Mouse (Mus musculus) kidney, adult 2 months (tissue): ENCODE data around the gene Parp2.

Experiments
- CTCF ChIP-seq: fragments of 200-500 bp; conservative IDR thresholded peaks from 2 replicates; pipeline ENCODE4 v1.5.1; 2011; ENCODE audit warnings: low read depth, mild to moderate bottlenecking, control low read depth, low read length, moderate library complexity, mixed read lengths; ENCODE audit not compliant: insufficient read depth, insufficient read length
- POLR2A ChIP-seq: fragments of 200-500 bp; IDR thresholded peaks from one replicate; pipeline ENCODE4 v1.6.1; 2011; ENCODE audit warnings: low read depth, low read length, control low read depth

DNA sequence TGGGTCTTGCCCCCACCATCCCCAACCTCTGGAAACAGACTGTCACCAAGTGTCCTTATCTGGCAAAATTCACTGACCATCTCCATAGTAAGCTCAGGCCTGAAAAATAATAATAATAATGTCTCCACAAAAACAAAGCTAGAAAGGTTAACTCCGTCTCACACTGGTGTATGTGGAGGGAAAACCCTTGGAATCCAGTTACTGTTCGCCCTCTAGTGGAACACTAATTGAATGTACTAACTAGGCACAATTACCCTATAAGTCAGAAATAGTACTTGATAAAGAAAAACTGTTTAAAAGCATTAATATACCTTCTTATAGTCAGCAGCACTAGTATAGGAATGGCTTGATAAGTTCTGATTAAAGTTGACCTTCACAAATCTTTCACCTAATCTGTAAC, 19.5 kb upstream of the Parp2 start:
- TF ChIP-seq POLR2A (no peak), CTCF (no peak)
